Mouse (Mus musculus) megakaryocyte, embryonic 14.5 days (primary cell): ENCODE results near the gene Fam229b.

Experiments
- FLI1 ChIP-seq: IDR thresholded peaks from 2 replicates; pipeline ENCODE4 v1.6.1; 2012; ENCODE audit warnings: low read length, inconsistent platforms, mixed read lengths
- GATA1 ChIP-seq: IDR thresholded peaks from 3 replicates; pipeline ENCODE4 v1.6.1; 2012; ENCODE audit warnings: mixed read lengths, low read length, inconsistent platforms, borderline replicate concordance

DNA sequence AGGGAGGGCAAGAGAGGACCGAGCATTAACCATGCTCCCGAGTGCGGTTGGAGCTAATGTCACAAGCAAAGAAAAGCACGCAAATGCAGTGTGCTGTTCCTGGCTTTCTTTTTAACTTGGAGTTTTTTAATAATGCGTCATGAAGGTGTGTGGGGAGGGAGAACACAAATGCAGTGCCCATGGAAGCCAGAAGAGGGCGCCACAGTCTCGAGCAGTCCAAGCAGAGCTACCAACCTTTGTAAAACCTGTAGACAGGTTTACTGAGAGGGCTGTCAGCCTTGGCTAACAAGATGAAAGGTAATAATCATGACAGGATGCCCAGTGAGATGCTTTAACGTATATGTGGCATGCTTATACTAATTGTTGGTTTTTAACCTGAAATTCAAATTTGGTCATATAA is 36.5 kb upstream of the Fam229b start:
- no peak for TF ChIP-seq GATA1
- no peak for TF ChIP-seq FLI1
